Mouse (Mus musculus) neural tube, embryonic 12.5 days (tissue): Measurements from ENCODE around the gene Rbbp4. TPM values are rescaled to one million over a fixed set of nuclear protein-coding genes. Genes with fewer than 3 reads are reported as not detected.

Source experiments
- ATAC-seq: fragments of 200-750 bp; cut with Nextera tagmentation; 2 replicates; pipeline ENCODE4 v1.8.0; 2017; ENCODE audit warnings: low read depth, mild to moderate bottlenecking, moderate TSS enrichment, moderate library complexity; ENCODE audit not compliant: low FRiP score
- H3K27ac ChIP-seq: fragments of 300-500 bp; sonication (generic); 2 replicates; pipeline ENCODE4 v1.5.1; 2016
- H3K27me3 ChIP-seq: fragments of 300-500 bp; sonication (generic); replicated peaks from 2 replicates; pipeline ENCODE4 v1.6.1; 2016; ENCODE audit warnings: mild to moderate bottlenecking
- H3K36me3 ChIP-seq: fragments of 300-500 bp; sonication (generic); 2 replicates; pipeline ENCODE4 v1.6.1; 2016; ENCODE audit warnings: mild to moderate bottlenecking
- H3K4me1 ChIP-seq: fragments of 300-500 bp; sonication (generic); 2 replicates; pipeline ENCODE4 v1.6.1; 2016
- H3K4me2 ChIP-seq: fragments of 300-500 bp; sonication (generic); replicated peaks from 2 replicates; pipeline ENCODE4 v1.6.1; 2016; ENCODE audit warnings: mild to moderate bottlenecking
- H3K4me3 ChIP-seq: fragments of 300-500 bp; sonication (generic); 2 replicates; pipeline ENCODE4 v1.5.1; 2016
- H3K9ac ChIP-seq: fragments of 300-500 bp; sonication (generic); 2 replicates; pipeline ENCODE4 v1.6.1; 2016; ENCODE audit warnings: mild to moderate bottlenecking
- H3K9me3 ChIP-seq: fragments of 300-500 bp; sonication (generic); 2 replicates; pipeline ENCODE4 v1.6.1; 2016; ENCODE audit warnings: mild to moderate bottlenecking
- WGBS: fragments of 180-500 bp; shearing (Covaris S2); methylation state at CpG from one replicate; pipeline ENCODE4 v1.1.7; 2016; 5-methylcytosine and 5-hydroxymethylcytosine counted together
- polyA plus RNA-seq: library from polyadenylated mRNA; unstranded; fragments of >200 nt; fragmentation: Nextera tagmentation; extraction: Ambion mirVana; gene quantifications from 2 replicates; pipeline ENCODE4 v1.2.1, GENCODE M21; 2016

Rbbp4 gene
- polyA plus RNA-seq, 1 experiment from 2014 or later: 451 TPM

- Histone ChIP-seq H3K9me3 (no peaks in the 10 kb centered on the region), H3K27ac (no peak within 1 kb of the TSS), H3K4me2 (peak within 1 kb of the TSS; percentile 97), H3K9ac (peak within 1 kb of the TSS; percentile 57), H3K27me3 (peaks cover 22% of the 10 kb centered on the region), H3K36me3 (no peaks in the 10 kb centered on the region), H3K4me1 (peaks cover 13% of the 10 kb centered on the region), H3K4me3 (peak within 1 kb of the TSS; percentile 45)
- WGBS: 1% methylated on average over 46 of the region's 53 CpGs
- ATAC-seq: peak; percentile 37; the same call in 1 of the 2 replicates
These were observed 47.6 kb downstream of the Rbbp4 start, which contains the start of gene Sync for GRCm38 (mm10) chr4:129287472-129287981. Gene Sync, plus strand, starts transcription at chr4:129287617.

GRCm38 (mm10) chr4:129286683-129287471 is 48.3 kb downstream of the Rbbp4 start:
- Histone ChIP-seq H3K9ac (peak overlapping the region; percentile 57), H3K4me3 (peak overlapping the region; percentile 45), H3K9me3 (no peaks in the 10 kb centered on the region), H3K4me1 (peaks cover 13% of the 10 kb centered on the region), H3K27me3 (peaks cover 22% of the 10 kb centered on the region), H3K27ac (no peak overlapping the region), H3K4me2 (peak overlapping the region; percentile 97), H3K36me3 (no peaks in the 10 kb centered on the region)
- ATAC-seq: peak; percentile 70
- 3% methylated on average over 28 of the region's 28 CpGs for WGBS

GRCm38 (mm10) chr4:129286001-129286682 is 49.0 kb downstream of the Rbbp4 start:
- Histone ChIP-seq H3K4me1 (peaks cover 13% of the 10 kb centered on the region), H3K9me3 (no peaks in the 10 kb centered on the region), H3K27me3 (peaks cover 22% of the 10 kb centered on the region), H3K4me2 (peak overlapping the region; percentile 97), H3K9ac (0 out of 2 replicates have a peak overlapping the region, but pooled peaks have one; percentile 57), H3K4me3 (peak overlapping the region; percentile 45; the same call in 1 of the 2 replicates), H3K27ac (no peak overlapping the region), H3K36me3 (no peaks in the 10 kb centered on the region)
- WGBS: 72% methylated on average over 5 of the region's 5 CpGs
- ATAC-seq: peak; percentile 44; the same call in 1 of the 2 replicates

GRCm38 (mm10) chr4:129284685-129285084 is 50.5 kb downstream of the Rbbp4 start:
- Histone ChIP-seq H3K4me3 (no peak overlapping the region), H3K36me3 (no peaks in the 10 kb centered on the region), H3K4me2 (no peak overlapping the region), H3K4me1 (peaks cover 13% of the 10 kb centered on the region), H3K27ac (no peak overlapping the region), H3K27me3 (peaks cover 22% of the 10 kb centered on the region), H3K9me3 (no peaks in the 10 kb centered on the region), H3K9ac (no peak overlapping the region)
- no peak for ATAC-seq
- 85% methylated on average over 2 of the region's 2 CpGs for WGBS

GRCm38 (mm10) chr4:129283226-129283625 is 51.9 kb downstream of the Rbbp4 start:
- Histone ChIP-seq H3K9ac (no peak overlapping the region), H3K36me3 (no peaks in the 10 kb centered on the region), H3K4me2 (no peak overlapping the region), H3K4me1 (peaks cover 13% of the 10 kb centered on the region), H3K4me3 (no peak overlapping the region), H3K9me3 (no peaks in the 10 kb centered on the region), H3K27ac (no peak overlapping the region), H3K27me3 (peaks cover 17% of the 10 kb centered on the region)
- WGBS: 78% methylated on average over 5 of the region's 5 CpGs
- no peak for ATAC-seq

GRCm38 (mm10) chr4:129282786-129283185 is 52.4 kb downstream of the Rbbp4 start:
- Histone ChIP-seq H3K4me2 (no peak overlapping the region), H3K4me1 (peaks cover 13% of the 10 kb centered on the region)

GRCm38 (mm10) chr4:129276453-129276865 is 58.7 kb downstream of the Rbbp4 start:
- Histone ChIP-seq H3K4me1 (no peaks in the 10 kb centered on the region), H3K27ac (no peak overlapping the region), H3K27me3 (no peaks in the 10 kb centered on the region), H3K9ac (no peak overlapping the region), H3K9me3 (no peaks in the 10 kb centered on the region), H3K36me3 (no peaks in the 10 kb centered on the region), H3K4me2 (no peak overlapping the region), H3K4me3 (no peak overlapping the region)
- WGBS: 2% methylated on average over 18 of the region's 18 CpGs
- ATAC-seq: peak; percentile 61; the same call in 1 of the 2 replicates

More at GRCm38 (mm10) chr4:129282786-129283185, 52.4 kb downstream of the Rbbp4 start:
- no peak for ATAC-seq
- 89% methylated on average over 5 of the region's 5 CpGs for WGBS
- Histone ChIP-seq H3K27ac (no peak overlapping the region), H3K9ac (no peak overlapping the region), H3K4me3 (no peak overlapping the region), H3K9me3 (no peaks in the 10 kb centered on the region), H3K27me3 (peaks cover 17% of the 10 kb centered on the region), H3K36me3 (no peaks in the 10 kb centered on the region)

GRCm38 (mm10) chr4:129272756-129273046 is 62.5 kb downstream of the Rbbp4 start:
- Histone ChIP-seq H3K9ac (no peak overlapping the region), H3K9me3 (no peaks in the 10 kb centered on the region), H3K27ac (no peak overlapping the region), H3K27me3 (no peaks in the 10 kb centered on the region), H3K4me1 (no peaks in the 10 kb centered on the region), H3K36me3 (no peaks in the 10 kb centered on the region), H3K4me2 (no peak overlapping the region), H3K4me3 (no peak overlapping the region)
- WGBS: 56% methylated on average over 5 of the region's 5 CpGs
- ATAC-seq: no peak

- no peaks in the 10 kb centered on the region for H3K4me1 ChIP-seq
- H3K4me3 ChIP-seq: no peak overlapping the region
- no peaks in the 10 kb centered on the region for H3K36me3 ChIP-seq
- H3K4me2 ChIP-seq: no peak overlapping the region
- no peak overlapping the region for H3K9ac ChIP-seq
- H3K9me3 ChIP-seq: no peaks in the 10 kb centered on the region
- WGBS: 29% methylated on average over 15 of the region's 15 CpGs
- no peak for ATAC-seq
- H3K27ac ChIP-seq: no peak overlapping the region
- H3K27me3 ChIP-seq: no peaks in the 10 kb centered on the region
These were observed 63.0 kb downstream of the Rbbp4 start for GRCm38 (mm10) chr4:129271991-129272755.

- 45% methylated on average over 1 of the region's 1 CpGs for WGBS
- Histone ChIP-seq H3K9ac (no peak overlapping the region), H3K9me3 (no peaks in the 10 kb centered on the region), H3K27ac (no peak overlapping the region), H3K27me3 (no peaks in the 10 kb centered on the region), H3K36me3 (no peaks in the 10 kb centered on the region), H3K4me2 (no peak overlapping the region), H3K4me1 (0 out of 2 replicates have a peak, but pooled peaks cover 4% of the 10 kb centered on the region), H3K4me3 (no peak overlapping the region)
- no peak for ATAC-seq
These were observed 66.5 kb downstream of the Rbbp4 start for GRCm38 (mm10) chr4:129268698-129269097.

- Histone ChIP-seq H3K4me2 (no peak overlapping the region), H3K27ac (no peak overlapping the region), H3K9me3 (no peaks in the 10 kb centered on the region), H3K36me3 (no peaks in the 10 kb centered on the region), H3K4me1 (0 out of 2 replicates have a peak, but pooled peaks cover 6% of the 10 kb centered on the region), H3K4me3 (no peak overlapping the region), H3K9ac (no peak overlapping the region), H3K27me3 (no peaks in the 10 kb centered on the region)
- no peak for ATAC-seq
- 66% methylated on average over 5 of the region's 5 CpGs for WGBS
These were observed 68.3 kb downstream of the Rbbp4 start for GRCm38 (mm10) chr4:129266821-129267220.

GRCm38 (mm10) chr4:129266191-129266590 is 69.0 kb downstream of the Rbbp4 start:
- H3K4me3 ChIP-seq: no peak overlapping the region
- 90% methylated on average over 4 of the region's 4 CpGs for WGBS
- H3K9me3 ChIP-seq: no peaks in the 10 kb centered on the region
- 0 out of 2 replicates have a peak, but pooled peaks cover 6% of the 10 kb centered on the region for H3K4me1 ChIP-seq
- H3K4me2 ChIP-seq: no peak overlapping the region
- no peak for ATAC-seq
- H3K9ac ChIP-seq: no peak overlapping the region
- H3K27me3 ChIP-seq: no peaks in the 10 kb centered on the region
- H3K36me3 ChIP-seq: no peaks in the 10 kb centered on the region
- H3K27ac ChIP-seq: no peak overlapping the region
